Mouse (Mus musculus): ENCODE measurements around the gene Gucy1b2.

Gene Gucy1b2

GRCm38 (mm10) chr14:62456239-62456747, at the start of gene Gucy1b2:
Gene Gucy1b2 (minus strand): TSS chr14:62456289.
- no peak for DNase-seq

- no peak for DNase-seq
Observed at GRCm38 (mm10) chr14:62497391-62497790, 41.3 kb upstream of the Gucy1b2 start.

DNA sequence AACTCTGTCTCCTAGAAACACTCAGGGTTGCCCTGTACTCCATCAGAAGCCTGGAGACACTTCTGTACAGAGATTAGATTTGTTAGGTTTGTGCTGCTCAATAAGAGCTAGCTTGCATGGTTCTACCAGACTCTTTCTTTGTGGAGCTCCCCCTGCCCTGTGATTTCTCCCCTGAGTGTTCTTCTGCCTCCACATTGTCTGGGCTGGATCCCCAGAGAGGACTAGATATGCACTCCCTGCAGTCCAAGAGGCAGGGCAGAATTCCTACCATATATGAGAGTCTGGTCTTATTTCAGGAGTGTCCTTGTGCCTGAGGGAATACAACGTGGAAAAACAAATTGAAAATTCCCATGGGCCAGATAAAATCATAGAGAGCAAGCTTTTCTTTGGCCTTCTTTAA, 40.4 kb upstream of the Gucy1b2 start:
- no peak for DNase-seq

DNA sequence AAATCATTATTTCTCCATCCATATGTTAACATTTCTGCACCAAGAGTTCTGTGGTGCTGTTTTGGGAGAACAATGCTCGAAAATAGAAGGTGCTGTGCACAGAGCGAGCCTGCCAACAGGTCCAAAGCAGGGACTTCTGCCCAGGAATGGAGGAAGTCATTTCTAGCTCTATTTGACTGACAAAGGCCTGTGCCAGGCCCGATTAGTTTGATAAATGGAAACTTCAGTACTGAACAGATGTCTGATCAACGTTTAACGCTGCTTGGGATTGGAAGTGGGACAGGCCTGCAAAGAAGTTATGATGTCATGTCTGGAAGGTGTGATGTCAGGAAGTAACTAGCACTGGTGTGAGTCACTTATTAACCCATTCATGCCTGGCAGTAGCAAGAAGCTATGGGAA, 37.4 kb upstream of the Gucy1b2 start:
- DNase-seq, result no peak

DNA sequence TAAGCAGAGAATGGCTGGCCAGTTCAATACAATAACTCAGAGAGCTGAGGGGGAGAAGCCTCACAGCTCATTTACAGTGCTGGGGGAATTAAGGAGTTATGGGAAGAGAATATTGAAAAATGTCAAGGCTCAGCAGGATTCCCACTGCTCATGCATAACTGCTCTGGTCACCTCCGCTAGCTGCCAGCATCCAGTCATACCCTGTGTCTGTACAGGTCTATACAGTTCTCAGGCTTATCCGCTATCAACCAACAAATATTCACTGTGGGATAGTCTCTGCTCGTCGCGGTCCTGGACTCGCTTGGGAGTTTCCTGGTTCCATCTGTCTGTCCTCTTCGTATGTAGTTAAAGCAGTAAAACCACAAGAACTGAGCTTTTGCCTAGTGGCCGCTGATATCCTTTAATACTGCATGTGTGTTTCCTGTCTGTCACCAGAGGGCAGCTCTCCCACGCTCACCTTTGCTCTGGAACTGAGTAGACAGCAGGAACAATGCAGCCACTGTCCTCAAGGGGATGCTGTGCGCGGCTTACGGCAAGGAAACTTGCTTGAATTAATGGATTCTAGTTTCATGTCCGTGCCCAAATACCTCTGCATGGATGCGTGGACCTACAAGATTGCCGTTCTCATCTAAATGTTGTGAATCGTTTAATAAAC, 36.2 kb upstream of the Gucy1b2 start:
- DNase-seq, result peak; percentile 86 to 92

- peak; percentile 22 to 35 for DNase-seq
Observed at GRCm38 (mm10) chr14:62488270-62488669, 32.2 kb upstream of the Gucy1b2 start.

DNA sequence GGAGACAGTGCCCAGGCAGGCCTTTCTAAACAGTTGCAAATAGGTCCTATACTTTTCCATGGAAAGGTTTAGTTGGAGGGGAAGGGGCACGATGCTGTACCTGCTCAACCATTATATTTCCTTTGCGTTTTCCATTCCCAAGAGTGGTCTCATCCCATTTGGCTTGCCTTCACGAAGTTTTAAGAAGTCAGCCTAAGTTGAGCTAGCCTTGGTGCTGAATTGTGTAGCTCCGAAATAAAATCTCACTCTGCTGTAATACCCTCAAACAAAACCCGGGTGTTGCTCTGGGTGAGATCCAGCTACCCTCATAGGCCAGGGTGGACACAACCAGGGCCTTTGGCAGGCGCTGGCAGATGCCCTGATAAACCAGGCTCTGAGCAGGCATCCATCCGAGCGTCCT, 25.3 kb upstream of the Gucy1b2 start:
- no peak for DNase-seq

DNA sequence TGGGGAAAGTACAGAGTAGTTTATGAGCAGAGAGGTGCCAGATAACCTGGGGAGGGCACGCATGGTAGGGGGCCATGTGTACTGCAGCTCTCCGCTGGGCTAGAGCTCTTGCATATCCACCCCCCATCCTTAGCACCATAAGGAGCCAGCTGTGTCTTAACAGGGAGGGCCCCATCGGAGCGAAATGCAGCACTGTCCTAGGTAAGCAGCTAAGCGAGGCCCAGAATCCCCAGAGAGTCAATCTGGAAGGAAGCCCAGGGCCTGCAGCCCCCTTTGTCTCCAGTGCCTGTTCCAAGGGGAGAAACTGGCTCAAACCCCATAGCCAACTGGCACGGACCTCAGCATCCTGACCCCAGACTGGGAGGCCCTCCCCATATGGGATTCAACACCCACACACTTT, 23.3 kb upstream of the Gucy1b2 start:
- DNase-seq, result peak in 1 of 2 experiments; percentile 32

DNA sequence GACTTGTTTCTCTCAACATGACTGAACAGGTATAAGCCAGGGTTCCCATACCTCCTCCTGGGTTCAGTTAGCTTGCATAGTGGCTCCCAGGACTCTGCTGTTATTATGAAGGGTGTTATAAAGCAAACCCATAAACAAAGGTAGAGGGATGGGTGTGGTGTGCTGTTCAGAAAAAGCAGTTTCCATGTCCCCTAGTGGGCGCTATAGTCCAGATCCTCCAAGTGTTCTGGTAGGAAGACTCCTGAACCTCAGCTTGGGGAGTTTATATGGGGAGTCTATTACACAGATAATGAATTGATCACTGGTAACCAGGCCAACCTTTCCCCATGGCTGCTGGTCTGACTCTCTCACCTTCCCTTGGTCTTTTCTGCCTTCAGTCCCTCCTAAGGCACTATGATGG, 18.4 kb upstream of the Gucy1b2 start:
- no peak for DNase-seq

- DNase-seq, result no peak
Observed at GRCm38 (mm10) chr14:62472061-62472460, 16.0 kb upstream of the Gucy1b2 start.

DNA sequence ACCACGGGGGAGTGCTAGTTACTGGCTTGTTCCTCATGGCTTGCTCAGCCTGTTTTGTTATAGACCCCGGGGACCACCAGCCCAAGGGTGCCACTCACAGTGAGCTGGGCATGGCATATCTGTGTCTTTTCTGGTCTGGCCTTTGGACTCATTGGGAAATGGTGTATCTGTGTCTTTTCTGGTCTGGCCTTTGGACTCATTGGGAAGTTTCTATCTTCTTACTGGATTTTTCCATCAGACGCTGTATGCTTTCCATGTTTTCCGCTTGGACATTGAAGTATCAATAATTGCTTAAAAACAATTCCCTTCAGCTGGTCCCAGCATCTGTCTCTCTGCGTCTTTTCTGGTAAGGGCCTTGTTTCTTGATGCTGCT, 12.7 kb upstream of the Gucy1b2 start:
- no peak for DNase-seq

DNA sequence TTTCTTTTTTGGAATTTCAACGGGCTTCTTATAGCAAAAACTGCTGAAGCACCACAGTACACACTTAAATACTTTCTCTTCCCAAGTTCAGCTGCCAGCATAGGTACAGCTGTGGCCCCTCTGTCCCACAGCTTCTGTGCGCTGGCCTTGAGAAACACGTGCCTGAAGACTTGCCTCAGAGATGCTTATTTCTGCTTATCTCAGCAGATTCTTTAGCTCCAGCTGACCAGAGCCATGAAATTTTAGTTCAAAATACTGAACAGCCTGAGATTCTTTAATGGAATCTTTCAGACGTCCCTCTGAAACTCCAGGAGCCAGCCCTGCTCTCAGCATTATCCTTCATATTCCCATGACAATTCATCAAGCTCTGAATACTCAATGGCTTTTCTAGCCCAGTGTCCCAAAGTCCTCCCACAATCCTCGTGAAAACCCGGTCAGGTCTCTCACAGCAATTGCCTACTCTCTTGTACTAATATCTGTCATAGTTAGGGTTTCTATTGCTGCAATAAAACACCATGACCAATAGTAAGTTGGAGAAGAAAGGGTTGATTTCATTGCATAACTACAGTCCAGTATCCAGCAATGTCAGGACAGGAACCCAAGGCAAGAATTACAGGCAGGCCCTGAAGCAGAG, 12.1 kb upstream of the Gucy1b2 start:
- DNase-seq, result no peak

GRCm38 (mm10) chr14:62464966-62465365, 8.9 kb upstream of the Gucy1b2 start:
- DNase-seq, result peak in 1 of 2 experiments; percentile 33

DNA sequence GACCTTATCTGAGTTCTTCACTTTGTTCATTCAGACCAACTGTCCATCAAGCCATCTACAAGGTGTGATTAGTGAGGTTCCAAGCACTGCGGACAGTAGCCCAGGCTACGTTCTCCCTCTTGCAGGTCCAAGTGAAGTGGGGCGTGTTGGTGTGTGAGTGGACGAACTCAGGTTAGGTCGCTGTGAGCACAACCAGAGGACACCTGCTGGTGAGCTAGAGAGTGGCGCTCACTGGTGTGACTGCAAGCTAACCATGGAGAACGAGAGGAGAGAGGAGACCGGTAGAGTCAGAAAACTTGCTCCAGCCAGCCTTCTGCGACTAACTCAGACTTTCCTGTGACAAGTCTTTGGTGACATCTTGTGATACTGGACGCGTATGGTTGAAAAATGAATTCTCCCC, 3.5 kb upstream of the Gucy1b2 start:
- DNase-seq, result peak in 1 of 2 experiments; percentile 26

DNA sequence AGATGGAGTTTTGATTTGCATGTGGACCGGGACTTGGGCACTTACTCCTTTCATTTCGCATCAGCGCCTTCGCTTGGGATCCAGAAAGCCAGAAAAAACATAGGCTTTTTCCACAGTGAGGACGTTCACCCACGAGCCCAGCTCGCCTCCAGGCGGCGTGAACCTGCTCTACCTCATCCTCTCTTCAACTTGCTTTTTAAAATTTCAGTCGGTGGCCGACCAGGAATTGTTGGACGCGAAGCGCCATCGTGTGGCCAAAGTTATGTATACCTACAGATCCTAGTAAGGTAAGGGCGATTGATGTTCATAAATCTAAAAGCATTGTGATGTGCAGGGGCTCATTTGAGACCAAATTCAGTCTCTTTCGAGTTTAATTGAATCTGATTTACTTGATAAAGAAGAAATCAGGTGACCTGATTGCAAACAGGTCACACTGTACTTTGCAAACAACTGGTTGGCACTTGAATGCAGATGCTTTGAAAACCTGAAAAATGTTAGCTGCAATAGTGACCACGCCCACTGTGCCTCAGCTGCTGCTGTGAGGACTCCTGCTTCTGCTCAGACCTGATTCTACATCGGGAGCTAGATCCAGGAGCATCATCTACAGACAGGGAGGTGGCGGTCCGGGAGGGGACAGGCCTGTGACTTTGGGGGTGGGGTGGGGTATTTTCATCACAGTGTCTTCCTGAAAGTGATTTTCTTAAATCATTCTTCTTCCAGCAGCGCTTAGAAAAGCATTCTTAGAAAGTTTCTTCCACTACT, 1.5 kb upstream of the Gucy1b2 start:
- DNase-seq, result peak; percentile 95 to 96

GRCm38 (mm10) chr14:62455570-62455879, 564 bp downstream of the Gucy1b2 start:
- DNase-seq, result no peak

- DNase-seq, result no peak
Observed at GRCm38 (mm10) chr14:62454760-62455569, 1.1 kb downstream of the Gucy1b2 start.

GRCm38 (mm10) chr14:62454136-62454535, 2.0 kb downstream of the Gucy1b2 start:
- no peak for DNase-seq

GRCm38 (mm10) chr14:62453276-62453675, 2.8 kb downstream of the Gucy1b2 start:
- no peak for DNase-seq

- DNase-seq, result peak; percentile 59 to 66
Observed at GRCm38 (mm10) chr14:62450706-62451105, 5.4 kb downstream of the Gucy1b2 start.

DNA sequence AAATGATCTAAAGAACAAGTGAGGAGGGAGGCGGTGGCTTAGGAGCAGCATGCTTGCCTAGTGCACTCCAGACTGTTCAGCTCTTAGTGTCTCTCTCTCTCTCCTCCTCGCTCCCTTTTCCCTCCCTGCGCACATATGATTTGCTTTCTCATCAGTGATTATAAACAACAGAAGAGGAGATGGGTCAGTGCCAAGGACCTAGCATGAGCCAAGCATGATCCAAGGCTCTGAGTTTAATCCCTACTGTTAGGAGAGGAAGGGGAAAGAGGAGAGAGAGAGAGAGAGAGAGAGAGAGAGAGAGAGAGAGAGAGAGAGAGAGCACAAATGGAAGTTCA, 8.9 kb downstream of the Gucy1b2 start:
- DNase-seq, result peak in 1 of 2 experiments; percentile 39

GRCm38 (mm10) chr14:62446385-62447213, 9.5 kb downstream of the Gucy1b2 start:
- DNase-seq, result no peak
